Mouse (Mus musculus) kidney, adult 8-10 months (tissue): ENCODE measurements at regions not wholly inside any gene's neighbourhood (a gene's known extent, or its start where the extent isn't known, plus 50 kb on each side); places are given as distances from the start of the nearest gene placed in this dataset.
A peak's percentile ranks its signal among the peaks of the same experiment; 100 is the strongest.

Source experiments
- DNase-seq, 2 experiments: peaks; one replicate each; pipeline ENCODE4 v3.0.0; 2022

- no peak for DNase-seq
Measured at GRCm38 (mm10) chr5:126973425-126973824, 268.2 kb upstream of the Tmem132c start.

- DNase-seq: no peak
Measured at GRCm38 (mm10) chr5:126974565-126974964, 267.0 kb upstream of the Tmem132c start.

DNA sequence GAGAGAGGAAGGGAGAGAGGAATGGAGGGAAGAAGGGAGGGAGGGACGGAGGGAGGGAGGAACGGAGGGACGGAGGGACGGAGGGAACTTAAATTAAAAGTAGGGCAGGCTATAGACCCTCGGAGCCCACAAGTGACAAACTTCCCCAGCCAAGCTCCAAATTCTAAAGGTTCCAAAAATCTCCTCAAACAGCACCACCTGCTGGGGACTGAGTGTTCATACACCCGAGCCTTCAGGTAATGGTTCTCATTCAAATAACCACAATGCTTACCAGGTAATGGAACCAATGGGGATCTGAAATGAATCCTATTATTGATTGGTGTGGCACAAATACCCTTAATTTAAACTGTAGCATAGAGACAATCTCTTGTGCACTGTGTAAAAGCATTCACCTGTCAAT is 246.0 kb upstream of the Tmem132c start:
- DNase-seq: no peak

- DNase-seq: no peak
Measured at GRCm38 (mm10) chr5:127014166-127014565, 227.4 kb upstream of the Tmem132c start.

DNA sequence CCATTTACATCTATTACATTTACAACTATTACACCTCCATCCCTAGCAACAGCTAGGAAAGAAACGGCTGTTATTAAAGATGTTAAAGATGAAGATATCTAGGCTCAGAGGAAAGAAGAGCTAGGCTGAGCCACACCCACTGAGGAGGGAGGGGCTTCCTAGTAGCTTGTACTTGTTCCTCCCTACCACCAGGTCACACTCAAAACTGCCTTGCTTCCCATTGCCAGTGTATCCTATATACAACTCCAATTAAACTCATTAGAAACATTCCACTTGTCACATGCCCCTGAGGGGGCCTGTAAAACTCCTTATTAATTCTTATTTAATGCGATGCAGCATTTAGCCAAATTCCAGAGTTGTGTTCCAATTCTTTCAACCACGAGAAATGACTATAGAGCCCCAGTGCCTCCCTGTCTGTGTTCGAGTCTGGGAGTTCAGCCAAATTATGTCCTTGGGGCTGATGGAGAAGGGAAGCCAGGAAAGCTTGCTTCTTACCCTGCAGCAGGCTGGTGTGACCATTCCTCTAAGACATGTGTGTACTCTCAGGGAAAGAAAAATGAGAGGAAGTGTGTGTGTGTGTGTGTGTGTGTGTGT is 225.0 kb upstream of the Tmem132c start:
- peak; percentile 4 to 11 for DNase-seq

DNA sequence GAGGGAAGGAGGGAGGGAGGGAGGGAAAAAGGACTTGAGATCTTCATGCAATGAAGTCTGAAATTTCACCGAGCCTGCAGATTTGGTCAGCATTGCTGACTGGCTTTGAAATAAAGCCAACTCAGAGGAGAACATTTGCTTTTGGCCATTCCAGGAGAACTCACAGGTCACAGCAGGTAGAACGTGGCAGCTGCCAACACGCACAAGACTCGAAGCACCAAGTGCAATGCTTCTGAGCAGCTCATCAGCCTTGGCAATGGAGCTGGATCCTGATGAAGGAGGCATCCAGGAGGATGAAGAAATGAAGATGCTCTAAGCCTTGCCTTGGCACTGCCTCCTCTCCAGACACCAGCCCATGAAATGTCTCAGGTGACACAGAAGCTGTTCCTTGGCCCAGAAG is 223.6 kb upstream of the Tmem132c start:
- DNase-seq: no peak

DNA sequence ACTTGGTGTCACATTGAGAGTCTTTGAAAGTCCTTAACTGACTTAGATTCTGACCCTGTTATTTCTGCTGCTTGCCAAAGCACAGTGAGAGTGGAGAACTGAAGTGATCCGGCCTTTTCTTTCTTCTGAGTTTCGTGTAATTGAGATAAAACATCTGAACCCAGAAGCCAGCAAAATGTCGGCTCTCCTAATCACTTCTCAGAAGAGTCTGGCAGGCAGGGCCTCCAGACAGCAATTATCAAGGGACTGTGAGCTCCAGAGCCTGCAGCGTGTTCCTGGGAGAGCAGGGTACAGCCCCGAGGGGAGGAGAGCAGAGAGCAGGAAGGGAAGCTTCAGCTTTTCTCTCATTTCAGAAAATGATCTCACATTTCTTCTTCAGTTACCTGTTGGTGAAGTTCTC is 205.1 kb upstream of the Tmem132c start:
- no peak for DNase-seq

DNA sequence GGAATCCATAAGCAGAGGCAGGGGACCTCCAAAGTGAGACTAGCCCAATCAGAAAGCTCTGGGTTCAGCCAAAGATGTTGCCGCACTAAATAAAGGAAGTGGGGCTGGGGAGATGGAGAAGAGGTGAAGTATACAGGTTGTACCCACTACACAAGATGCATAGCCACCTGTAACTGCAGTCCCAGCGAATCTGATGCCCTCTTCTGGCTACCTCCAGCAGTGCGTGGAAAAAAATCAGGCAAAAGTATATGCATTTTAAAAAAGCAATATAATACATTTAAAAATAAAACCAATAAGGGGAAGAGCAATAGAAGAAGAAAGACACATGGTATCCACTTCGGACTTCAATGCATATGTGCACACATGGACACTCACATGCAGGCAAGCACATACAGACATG is 183.8 kb upstream of the Tmem132c start:
- DNase-seq: no peak

GRCm38 (mm10) chr5:127074327-127074726 is 167.3 kb upstream of the Tmem132c start:
- DNase-seq: no peak
